Mouse (Mus musculus) c-Kit-negative CD71-positive TER-119-positive erythroid progenitor cells, embryonic 14.5 days (primary cell): Measurements from ENCODE around the gene Pdgfc.

Source experiments
- DNase-seq: peaks from one replicate; pipeline ENCODE4 v3.0.0-alpha.2; 2013; ENCODE audit warnings: low read depth, low spot score

Pdgfc gene

GRCm38 (mm10) chr3:81150228-81150627, 114.0 kb downstream of the Pdgfc start:
- no peak for DNase-seq

- DNase-seq: no peak
Measured at GRCm38 (mm10) chr3:81154420-81154819, 118.2 kb downstream of the Pdgfc start.

GRCm38 (mm10) chr3:81160457-81161165, 124.4 kb downstream of the Pdgfc start:
- DNase-seq: no peak

GRCm38 (mm10) chr3:81162129-81162528, 125.9 kb downstream of the Pdgfc start:
- DNase-seq: no peak

GRCm38 (mm10) chr3:81164091-81164490, 127.9 kb downstream of the Pdgfc start:
- no peak for DNase-seq

- no peak for DNase-seq
Measured at GRCm38 (mm10) chr3:81170073-81170809, 134.0 kb downstream of the Pdgfc start.

- DNase-seq: no peak
Measured at GRCm38 (mm10) chr3:81174832-81175231, 138.6 kb downstream of the Pdgfc start.

GRCm38 (mm10) chr3:81181319-81182013, 145.2 kb downstream of the Pdgfc start:
- no peak for DNase-seq

- DNase-seq: no peak
Measured at GRCm38 (mm10) chr3:81196937-81197336, 160.7 kb downstream of the Pdgfc start.

GRCm38 (mm10) chr3:81197644-81198043, 161.4 kb downstream of the Pdgfc start:
- DNase-seq: no peak

- no peak for DNase-seq
Measured at GRCm38 (mm10) chr3:81200647-81201046, 164.4 kb downstream of the Pdgfc start.

- DNase-seq: no peak
Measured at GRCm38 (mm10) chr3:81205201-81205600, 169.0 kb downstream of the Pdgfc start.

- no peak for DNase-seq
Measured at GRCm38 (mm10) chr3:81208246-81208645, 172.0 kb downstream of the Pdgfc start.

- no peak for DNase-seq
Measured at GRCm38 (mm10) chr3:81211147-81211546, 174.9 kb downstream of the Pdgfc start.

- DNase-seq: no peak
Measured at GRCm38 (mm10) chr3:81211666-81212065, 175.4 kb downstream of the Pdgfc start.

GRCm38 (mm10) chr3:81215547-81216118, 179.4 kb downstream of the Pdgfc start:
- DNase-seq: no peak

- no peak for DNase-seq
Measured at GRCm38 (mm10) chr3:81221682-81222081, 185.5 kb downstream of the Pdgfc start.

GRCm38 (mm10) chr3:81228344-81228743, 192.1 kb downstream of the Pdgfc start:
- DNase-seq: no peak

- no peak for DNase-seq
Measured at GRCm38 (mm10) chr3:81242697-81243590, 206.7 kb downstream of the Pdgfc start.

- no peak for DNase-seq
Measured at GRCm38 (mm10) chr3:81243591-81243990, 207.4 kb downstream of the Pdgfc start.

- DNase-seq: no peak
Measured at GRCm38 (mm10) chr3:81262801-81263200, 226.6 kb downstream of the Pdgfc start.
